Mouse (Mus musculus): ENCODE results near the gene Dock1. TPM values are rescaled to one million over a fixed set of nuclear protein-coding genes. Genes with fewer than 3 reads are reported as not detected.

Gene Dock1
- polyA plus RNA-seq, 1 experiment from 2014 or later, result 18.4 TPM

GRCm38 (mm10) chr7:134945925-134946716 lies 275.7 kb downstream of the Dock1 start:
- ATAC-seq (ENCODE audit: low FRiP score, low read depth), result no peak
- H3K4me2 ChIP-seq (replicated peaks), result no peak overlapping the region
- no peaks in the 10 kb centered on the region for H3K4me1 ChIP-seq
- H3K9me3 ChIP-seq, result no peaks in the 10 kb centered on the region
- WGBS, result 87% methylated on average over 7 of the region's 7 CpGs
- no peak overlapping the region for H3K4me3 ChIP-seq
- H3K27ac ChIP-seq, result no peak overlapping the region
- H3K9ac ChIP-seq, result no peak overlapping the region
- no peaks in the 10 kb centered on the region for H3K27me3 ChIP-seq (replicated peaks)
- no peaks in the 10 kb centered on the region for H3K36me3 ChIP-seq

- H3K4me1 ChIP-seq, result no peaks in the 10 kb centered on the region
- WGBS, result 95% methylated on average over 6 of the region's 6 CpGs
- H3K4me2 ChIP-seq (replicated peaks), result no peak overlapping the region
- no peaks in the 10 kb centered on the region for H3K27me3 ChIP-seq (replicated peaks)
- no peaks in the 10 kb centered on the region for H3K9me3 ChIP-seq
- H3K9ac ChIP-seq, result no peak overlapping the region
- H3K36me3 ChIP-seq, result no peaks in the 10 kb centered on the region
- no peak for ATAC-seq (ENCODE audit: low FRiP score, low read depth)
- no peak overlapping the region for H3K27ac ChIP-seq
- no peak overlapping the region for H3K4me3 ChIP-seq
These were observed 288.6 kb downstream of the Dock1 start for GRCm38 (mm10) chr7:134959086-134959485.

GRCm38 (mm10) chr7:134960871-134961270 lies 290.4 kb downstream of the Dock1 start:
- H3K4me3 ChIP-seq, result no peak overlapping the region
- H3K9ac ChIP-seq, result no peak overlapping the region
- ATAC-seq (ENCODE audit: low FRiP score, low read depth), result no peak
- no peaks in the 10 kb centered on the region for H3K27me3 ChIP-seq (replicated peaks)
- no peaks in the 10 kb centered on the region for H3K4me1 ChIP-seq
- no peaks in the 10 kb centered on the region for H3K9me3 ChIP-seq
- WGBS, result 66% methylated on average over 4 of the region's 4 CpGs
- H3K36me3 ChIP-seq, result no peaks in the 10 kb centered on the region
- H3K4me2 ChIP-seq (replicated peaks), result no peak overlapping the region
- H3K27ac ChIP-seq, result no peak overlapping the region

GRCm38 (mm10) chr7:134961608-134962007 lies 291.2 kb downstream of the Dock1 start:
- Histone ChIP-seq H3K27me3 (replicated peaks) (no peaks in the 10 kb centered on the region), H3K27ac (no peak overlapping the region), H3K4me3 (no peak overlapping the region), H3K4me1 (no peaks in the 10 kb centered on the region), H3K9me3 (no peaks in the 10 kb centered on the region), H3K4me2 (replicated peaks) (no peak overlapping the region), H3K36me3 (no peaks in the 10 kb centered on the region), H3K9ac (no peak overlapping the region)
- ATAC-seq (ENCODE audit: low FRiP score, low read depth), result no peak
- 80% methylated on average over 2 of the region's 2 CpGs for WGBS

- WGBS, result 86% methylated on average over 3 of the region's 3 CpGs
- H3K4me1 ChIP-seq, result no peaks in the 10 kb centered on the region
- ATAC-seq (ENCODE audit: low FRiP score, low read depth), result no peak
- H3K27me3 ChIP-seq (replicated peaks), result no peaks in the 10 kb centered on the region
- H3K9me3 ChIP-seq, result no peaks in the 10 kb centered on the region
- no peaks in the 10 kb centered on the region for H3K36me3 ChIP-seq
- H3K9ac ChIP-seq, result no peak overlapping the region
- H3K4me2 ChIP-seq (replicated peaks), result no peak overlapping the region
- no peak overlapping the region for H3K4me3 ChIP-seq
- H3K27ac ChIP-seq, result no peak overlapping the region
These were observed 319.8 kb downstream of the Dock1 start for GRCm38 (mm10) chr7:134990244-134990643.

GRCm38 (mm10) chr7:134990911-134991310 lies 320.5 kb downstream of the Dock1 start:
- Histone ChIP-seq H3K4me3 (no peak overlapping the region), H3K9ac (no peak overlapping the region), H3K4me2 (replicated peaks) (no peak overlapping the region), H3K9me3 (no peaks in the 10 kb centered on the region), H3K27me3 (replicated peaks) (no peaks in the 10 kb centered on the region), H3K27ac (no peak overlapping the region), H3K4me1 (no peaks in the 10 kb centered on the region), H3K36me3 (no peaks in the 10 kb centered on the region)
- ATAC-seq (ENCODE audit: low FRiP score, low read depth), result no peak
- WGBS, result 75% methylated on average over 2 of the region's 2 CpGs

GRCm38 (mm10) chr7:134994983-134995382 lies 324.5 kb downstream of the Dock1 start:
- Histone ChIP-seq H3K4me1 (no peaks in the 10 kb centered on the region), H3K4me3 (no peak overlapping the region), H3K27ac (no peak overlapping the region), H3K4me2 (replicated peaks) (no peak overlapping the region), H3K9me3 (no peaks in the 10 kb centered on the region), H3K36me3 (no peaks in the 10 kb centered on the region), H3K9ac (no peak overlapping the region), H3K27me3 (replicated peaks) (no peaks in the 10 kb centered on the region)
- no peak for ATAC-seq (ENCODE audit: low FRiP score, low read depth)
- WGBS, result 84% methylated on average over 5 of the region's 5 CpGs

GRCm38 (mm10) chr7:135002216-135002615 lies 331.8 kb downstream of the Dock1 start:
- H3K4me2 ChIP-seq (replicated peaks), result no peak overlapping the region
- no peaks in the 10 kb centered on the region for H3K27me3 ChIP-seq (replicated peaks)
- ATAC-seq (ENCODE audit: low FRiP score, low read depth), result no peak
- H3K9ac ChIP-seq, result no peak overlapping the region
- WGBS, result 92% methylated on average over 1 of the region's 1 CpGs
- no peak overlapping the region for H3K4me3 ChIP-seq
- no peaks in the 10 kb centered on the region; the same call in 1 of the 2 replicates for H3K4me1 ChIP-seq
- H3K27ac ChIP-seq, result no peak overlapping the region
- H3K9me3 ChIP-seq, result no peaks in the 10 kb centered on the region
- H3K36me3 ChIP-seq, result no peaks in the 10 kb centered on the region

- no peaks in the 10 kb centered on the region for H3K27me3 ChIP-seq (replicated peaks)
- H3K4me3 ChIP-seq, result no peak overlapping the region
- no peaks in the 10 kb centered on the region for H3K36me3 ChIP-seq
- WGBS, result 47% methylated on average over 9 of the region's 9 CpGs
- no peak overlapping the region for H3K9ac ChIP-seq
- no peaks in the 10 kb centered on the region for H3K9me3 ChIP-seq
- no peak for ATAC-seq (ENCODE audit: low FRiP score, low read depth)
- H3K27ac ChIP-seq, result no peak overlapping the region
- no peak overlapping the region for H3K4me2 ChIP-seq (replicated peaks)
- H3K4me1 ChIP-seq, result no peaks in the 10 kb centered on the region; the same call in 1 of the 2 replicates
These were observed 332.4 kb downstream of the Dock1 start for GRCm38 (mm10) chr7:135002891-135003290.

GRCm38 (mm10) chr7:135005964-135006560 lies 335.6 kb downstream of the Dock1 start:
- Histone ChIP-seq H3K36me3 (no peaks in the 10 kb centered on the region), H3K9me3 (no peaks in the 10 kb centered on the region), H3K9ac (no peak overlapping the region), H3K4me3 (no peak overlapping the region), H3K4me2 (replicated peaks) (no peak overlapping the region), H3K27me3 (replicated peaks) (no peaks in the 10 kb centered on the region), H3K27ac (no peak overlapping the region), H3K4me1 (no peaks in the 10 kb centered on the region; the same call in 1 of the 2 replicates)
- ATAC-seq (ENCODE audit: low FRiP score, low read depth), result no peak
- 67% methylated on average over 7 of the region's 7 CpGs for WGBS

- Histone ChIP-seq H3K4me3 (no peak overlapping the region), H3K27ac (no peak overlapping the region), H3K36me3 (no peaks in the 10 kb centered on the region), H3K4me1 (no peaks in the 10 kb centered on the region), H3K9me3 (no peaks in the 10 kb centered on the region), H3K27me3 (replicated peaks) (no peaks in the 10 kb centered on the region), H3K9ac (no peak overlapping the region), H3K4me2 (replicated peaks) (no peak overlapping the region)
- ATAC-seq (ENCODE audit: low FRiP score, low read depth), result no peak
- WGBS, result 92% methylated on average over 2 of the region's 2 CpGs
These were observed 337.6 kb downstream of the Dock1 start for GRCm38 (mm10) chr7:135008021-135008420.

- ATAC-seq (ENCODE audit: low FRiP score, low read depth), result no peak
- 89% methylated on average over 2 of the region's 2 CpGs for WGBS
- no peaks in the 10 kb centered on the region for H3K9me3 ChIP-seq
These were observed 340.5 kb downstream of the Dock1 start for GRCm38 (mm10) chr7:135010997-135011396.

GRCm38 (mm10) chr7:135017531-135017930 lies 347.1 kb downstream of the Dock1 start:
- ATAC-seq (ENCODE audit: low FRiP score, low read depth), result no peak
- WGBS, result 73% methylated on average over 1 of the region's 1 CpGs
- Histone ChIP-seq H3K36me3 (no peaks in the 10 kb centered on the region), H3K9me3 (no peaks in the 10 kb centered on the region), H3K4me2 (replicated peaks) (no peak overlapping the region), H3K4me3 (no peak overlapping the region), H3K27me3 (replicated peaks) (no peaks in the 10 kb centered on the region), H3K27ac (no peak overlapping the region), H3K9ac (no peak overlapping the region), H3K4me1 (no peaks in the 10 kb centered on the region)

More at GRCm38 (mm10) chr7:135010997-135011396, 340.5 kb downstream of the Dock1 start:
- Histone ChIP-seq H3K4me2 (replicated peaks) (no peak overlapping the region), H3K27ac (no peak overlapping the region), H3K27me3 (replicated peaks) (no peaks in the 10 kb centered on the region), H3K36me3 (no peaks in the 10 kb centered on the region), H3K9ac (no peak overlapping the region), H3K4me3 (no peak overlapping the region), H3K4me1 (no peaks in the 10 kb centered on the region)
